Mouse (Mus musculus) thymus, adult 2 months (tissue): Measurements from ENCODE around the gene Ppef2. TPM values are rescaled to one million over a fixed set of nuclear protein-coding genes. Genes with fewer than 3 reads are reported as not detected.

Experiments used
- DNase-seq: peaks from one replicate; pipeline ENCODE4 v3.0.0; 2021
- H3K27ac ChIP-seq: fragments of 200-500 bp; 2 replicates; pipeline ENCODE4 v1.5.1; 2012; ENCODE audit warnings: low read length, control low read depth; ENCODE audit not compliant: control insufficient read depth, insufficient read depth
- H3K27me3 ChIP-seq: fragments of 200-500 bp; 2 replicates; pipeline ENCODE4 v1.6.1; 2012; ENCODE audit warnings: mild to moderate bottlenecking, low read length, moderate library complexity, mixed read lengths; ENCODE audit not compliant: control insufficient read depth, insufficient read depth
- H3K36me3 ChIP-seq: fragments of 200-500 bp; 2 replicates; pipeline ENCODE4 v1.6.1; 2012; ENCODE audit warnings: mild to moderate bottlenecking, low read length, moderate library complexity; ENCODE audit not compliant: control insufficient read depth, insufficient read depth
- H3K4me1 ChIP-seq: fragments of 200-500 bp; replicated peaks from 2 replicates; pipeline ENCODE4 v1.6.1; 2012; ENCODE audit warnings: low read length; ENCODE audit not compliant: control insufficient read depth, insufficient read depth
- H3K4me3 ChIP-seq: fragments of 200-500 bp; 2 replicates; pipeline ENCODE4 v1.5.1; 2012; ENCODE audit warnings: mild to moderate bottlenecking, low read length, control low read depth, moderate library complexity; ENCODE audit not compliant: control insufficient read depth, insufficient read depth
- CTCF ChIP-seq: fragments of 200-500 bp; IDR thresholded peaks from 2 replicates; pipeline ENCODE4 v1.5.1; 2012; ENCODE audit warnings: mild to moderate bottlenecking, control low read depth, low read length, moderate library complexity, borderline replicate concordance; ENCODE audit not compliant: control insufficient read depth, poor library complexity, insufficient read depth; ENCODE audit errors: extremely low read depth
- POLR2A ChIP-seq: fragments of 200-500 bp; IDR thresholded peaks from 2 replicates; pipeline ENCODE4 v1.6.1; 2012; ENCODE audit warnings: mild to moderate bottlenecking, low read length, control low read depth, moderate library complexity; ENCODE audit not compliant: control insufficient read depth, poor library complexity, insufficient read depth; ENCODE audit errors: extremely low read depth
- WGBS: fragments of 180-500 bp; shearing (Covaris S2); methylation state at CpG from one replicate; pipeline ENCODE4 v1.1.7; 2018; 5-methylcytosine and 5-hydroxymethylcytosine counted together
- polyA plus RNA-seq: library from polyadenylated mRNA; depleted of rRNA; stranded (reverse); fragments of >200 nt; gene quantifications from 2 replicates; pipeline ENCODE4 v1.2.3, GENCODE M21; 2012; rRNA removed

Ppef2 gene
- 1.3 and 1.7 TPM in 2 replicates for polyA plus RNA-seq

DNA sequence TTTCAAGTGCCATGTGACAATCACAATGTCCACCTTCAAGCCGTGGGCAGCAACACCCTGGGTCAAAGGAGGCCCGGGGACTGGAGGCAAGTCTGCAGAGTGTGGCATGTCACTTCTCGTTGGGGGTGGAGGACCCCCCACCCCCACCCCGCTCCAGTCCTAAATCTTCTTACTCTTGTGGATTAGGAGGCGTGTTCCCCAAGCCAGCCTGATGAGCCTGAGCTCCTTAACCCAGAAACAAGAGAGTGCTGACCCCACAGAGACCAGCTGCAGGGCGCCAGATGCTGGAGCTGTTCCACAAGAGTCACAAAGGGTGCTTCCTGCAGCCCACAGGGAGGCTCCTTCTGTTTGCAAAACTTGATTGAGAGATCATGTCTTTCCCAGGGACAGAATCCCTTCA, at the start of gene Ppef2:
Ppef2 (minus strand) TSS at position 61 of the 400 bp plus-strand sequence.
- Histone ChIP-seq H3K27me3 (no peaks in the 10 kb centered on the region), H3K27ac (no peak within 1 kb of the TSS), H3K4me3 (no peak within 1 kb of the TSS), H3K4me1 (0 out of 2 replicates have a peak, but pooled peaks cover 7% of the 10 kb centered on the region), H3K36me3 (no peaks in the 10 kb centered on the region)
- no peak for TF ChIP-seq POLR2A
- no peak for TF ChIP-seq CTCF
- WGBS = 53% methylated on average over 6 of the region's 6 CpGs
- no peak for DNase-seq

DNA sequence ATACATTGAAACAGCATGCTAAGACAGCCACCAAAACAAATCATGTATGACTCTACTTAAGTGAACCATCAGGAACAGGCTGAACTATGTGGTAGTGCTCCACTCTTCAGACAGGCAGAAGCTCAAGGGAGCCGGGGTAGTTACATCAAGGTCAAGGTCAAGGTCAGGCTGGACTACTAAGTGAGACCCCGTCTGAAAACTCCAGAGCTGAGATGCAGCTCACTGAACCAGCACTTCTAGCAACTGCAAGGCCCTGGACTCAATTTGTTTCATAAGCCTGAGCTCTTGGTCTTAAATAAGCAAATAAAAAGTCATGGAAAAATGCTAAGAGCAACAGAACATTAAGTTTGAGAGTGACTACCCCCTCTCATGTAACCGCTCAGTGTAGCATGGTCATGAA, 48.2 kb upstream of the Ppef2 start:
- H3K4me3 ChIP-seq = no peak overlapping the region
- H3K36me3 ChIP-seq = peaks cover 44% of the 10 kb centered on the region
- TF ChIP-seq CTCF (no peak), POLR2A (no peak)
- 97% methylated on average over 3 of the region's 3 CpGs for WGBS
- H3K27ac ChIP-seq = no peak overlapping the region
- peaks cover 4% of the 10 kb centered on the region for H3K4me1 ChIP-seq
- no peak for DNase-seq
- H3K27me3 ChIP-seq = no peaks in the 10 kb centered on the region

DNA sequence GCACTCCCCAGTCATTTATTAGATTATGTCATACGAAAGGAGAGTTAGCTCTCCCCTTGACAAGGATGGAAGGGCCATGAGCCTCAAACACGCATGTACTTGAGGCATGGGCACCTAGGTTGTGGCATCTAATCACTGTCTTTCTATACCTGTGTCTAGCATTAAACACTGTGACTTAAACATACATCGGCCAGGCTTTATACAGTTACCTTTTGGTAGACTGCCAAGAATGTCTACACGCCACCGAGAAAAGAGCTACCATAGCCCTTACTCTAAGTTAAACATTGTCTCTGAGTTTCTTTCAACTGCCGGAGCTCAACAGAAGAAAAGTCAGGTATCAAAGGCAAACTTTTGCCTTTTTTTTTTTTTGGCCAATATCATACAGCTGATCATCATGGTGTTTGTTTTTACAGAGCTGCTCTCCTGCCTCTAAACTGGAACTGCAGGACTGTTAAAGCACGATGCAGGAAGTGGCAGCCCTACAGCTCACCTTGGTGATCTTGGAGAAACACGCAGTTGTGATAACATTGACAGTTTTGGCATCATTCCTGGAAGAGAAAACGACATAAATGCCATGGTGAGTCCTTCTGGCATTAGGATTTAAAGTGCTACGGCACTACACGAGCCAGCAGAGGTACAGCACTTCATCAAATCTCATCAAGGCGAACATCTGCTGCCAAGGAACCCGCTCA, 46.2 kb upstream of the Ppef2 start:
- Histone ChIP-seq H3K27ac (no peak overlapping the region), H3K4me3 (no peak overlapping the region), H3K27me3 (no peaks in the 10 kb centered on the region), H3K36me3 (peaks cover 48% of the 10 kb centered on the region), H3K4me1 (no peaks in the 10 kb centered on the region)
- no peak for DNase-seq
- TF ChIP-seq POLR2A = no peak
- no peak for TF ChIP-seq CTCF
- 95% methylated on average over 13 of the region's 13 CpGs for WGBS

DNA sequence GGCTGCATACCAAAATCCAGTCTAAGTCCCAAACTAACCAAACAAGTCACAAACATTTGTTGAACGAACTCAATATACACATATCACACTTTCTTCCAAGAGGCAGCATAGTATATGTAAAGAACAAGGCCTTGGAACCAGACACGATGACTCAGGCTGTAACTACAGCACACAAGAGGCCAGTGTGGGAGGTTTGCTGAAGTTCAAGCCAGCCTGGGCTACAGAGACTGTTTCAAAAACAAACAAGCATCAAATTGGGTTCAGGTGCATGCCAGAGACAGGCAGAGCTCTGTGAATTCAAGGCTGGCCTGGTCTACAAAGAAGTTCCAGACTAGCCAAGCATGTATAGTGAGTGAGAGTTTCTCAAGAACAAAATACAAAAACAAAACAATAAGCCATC, 38.4 kb upstream of the Ppef2 start:
- Histone ChIP-seq H3K4me3 (no peak overlapping the region), H3K27me3 (no peaks in the 10 kb centered on the region), H3K36me3 (peaks cover 45% of the 10 kb centered on the region), H3K27ac (no peak overlapping the region), H3K4me1 (no peaks in the 10 kb centered on the region)
- no peak for TF ChIP-seq POLR2A
- no peak for TF ChIP-seq CTCF
- 91% methylated on average over 2 of the region's 2 CpGs for WGBS
- no peak for DNase-seq

DNA sequence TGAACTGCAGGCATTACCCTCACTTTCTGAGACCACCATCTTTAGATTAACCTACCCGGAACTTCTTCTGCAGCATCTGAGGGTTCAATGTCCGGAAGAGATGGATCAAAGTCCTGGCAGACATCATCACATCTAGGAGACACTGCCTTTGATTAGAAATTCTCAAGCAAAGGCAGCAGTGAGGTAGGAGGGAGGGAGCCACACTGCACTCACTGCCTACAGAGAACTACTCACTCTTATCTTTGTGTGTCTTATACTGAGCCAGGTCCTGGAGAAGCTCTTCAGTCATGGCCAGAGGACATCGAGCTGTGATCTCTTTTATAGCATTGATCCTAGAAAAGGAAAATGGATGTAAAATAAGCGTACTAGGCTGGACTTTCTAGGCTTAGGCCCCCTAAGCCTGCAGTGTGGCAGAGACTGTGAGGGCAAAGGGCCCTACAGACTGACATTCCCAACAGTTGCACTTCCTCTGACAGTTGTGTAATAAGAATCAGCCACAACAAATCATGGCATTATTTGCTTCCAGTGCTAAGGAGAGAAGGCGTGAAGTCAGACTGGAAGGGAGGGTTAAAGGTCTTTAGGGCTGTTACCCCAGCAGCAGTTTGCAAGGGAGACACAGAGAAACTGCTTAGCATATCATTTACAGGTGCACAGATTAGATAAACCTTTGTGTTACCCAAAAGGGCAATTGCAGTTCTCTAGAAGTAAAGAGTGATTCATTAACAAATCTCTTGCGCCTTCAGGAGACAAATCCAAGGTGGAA, 35.8 kb upstream of the Ppef2 start:
- Histone ChIP-seq H3K4me3 (no peak overlapping the region), H3K27me3 (no peaks in the 10 kb centered on the region), H3K27ac (no peak overlapping the region), H3K4me1 (no peaks in the 10 kb centered on the region), H3K36me3 (peaks cover 49% of the 10 kb centered on the region)
- DNase-seq = no peak
- TF ChIP-seq CTCF = no peak
- WGBS = 100% methylated on average over 6 of the region's 6 CpGs

DNA sequence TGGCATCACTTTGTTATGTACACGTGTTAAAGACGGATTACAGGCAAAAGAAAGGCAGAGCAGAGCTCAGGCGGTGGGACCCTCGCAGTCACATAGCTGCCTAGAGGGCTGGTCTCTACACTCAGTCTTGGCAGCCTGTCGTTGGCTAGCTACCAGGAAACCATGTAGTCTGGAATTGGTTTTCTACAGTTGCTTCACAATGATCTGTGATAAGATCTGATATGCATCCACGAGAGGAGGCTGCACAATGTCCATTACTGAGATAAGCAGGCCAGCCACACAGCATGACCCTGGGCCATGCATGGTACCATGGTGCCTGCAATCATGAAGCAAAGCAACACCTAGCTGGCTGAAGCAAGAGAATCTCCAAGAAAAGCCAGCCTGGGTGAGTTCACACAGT, 31.8 kb upstream of the Ppef2 start:
- WGBS = 96% methylated on average over 6 of the region's 6 CpGs

More for the DNA sequence above, 31.8 kb upstream of the Ppef2 start:
- H3K4me3 ChIP-seq = no peak overlapping the region
- DNase-seq = no peak
- TF ChIP-seq CTCF = no peak
- no peak for TF ChIP-seq POLR2A
- H3K4me1 ChIP-seq = no peaks in the 10 kb centered on the region
- H3K27ac ChIP-seq = no peak overlapping the region
- peaks cover 42% of the 10 kb centered on the region for H3K36me3 ChIP-seq
- H3K27me3 ChIP-seq = no peaks in the 10 kb centered on the region
